Mouse (Mus musculus): ENCODE results near the gene 1110017D15Rik.
"Not testable (repeated sequence)": the region's sequence is repeated elsewhere in the genome, so short reads cannot be mapped to it uniquely, and the experiment has no call there.

The 1110017D15Rik gene

GRCm38 (mm10) chr4:41479456-41479804, 37.7 kb downstream of the 1110017D15Rik start:
- no peak for DNase-seq (ENCODE audit: inconsistent ontology term)

DNA sequence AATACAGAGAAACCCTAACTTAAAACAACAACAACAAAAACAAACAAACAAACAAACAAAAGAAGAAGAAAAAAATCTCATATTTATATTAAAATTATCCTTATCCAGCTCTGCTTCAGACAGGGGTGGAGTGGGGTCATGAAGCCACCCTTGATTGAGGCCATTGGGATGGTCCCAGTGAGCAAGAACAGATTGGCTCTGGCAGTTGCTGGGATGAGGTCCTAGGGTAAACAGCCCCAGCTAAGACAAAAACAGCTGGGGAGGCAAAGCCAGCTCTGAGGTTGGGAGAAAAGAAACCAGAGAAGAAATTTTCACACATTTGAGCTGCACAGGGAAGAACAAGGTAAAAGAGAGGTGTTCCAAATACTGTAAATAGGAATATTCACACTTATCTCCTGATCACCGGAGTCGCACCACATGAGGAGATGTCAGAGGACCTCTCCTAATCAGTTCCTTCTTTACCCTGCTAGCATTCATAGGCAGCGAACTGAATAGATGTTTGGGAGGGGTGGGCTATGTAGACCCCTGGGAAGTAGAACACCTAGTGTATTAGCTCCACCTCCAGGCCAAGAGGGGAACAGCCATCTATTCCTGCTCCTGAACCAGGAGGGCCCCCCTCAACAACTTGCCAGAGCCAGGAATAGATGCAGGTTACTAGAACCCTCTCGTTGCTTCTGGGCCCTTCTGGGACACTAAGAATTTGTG, 38.2 kb downstream of the 1110017D15Rik start:
- no peak for DNase-seq (ENCODE audit: inconsistent ontology term)

GRCm38 (mm10) chr4:41477648-41478160, 39.4 kb downstream of the 1110017D15Rik start:
- no peak for DNase-seq (ENCODE audit: inconsistent ontology term)

DNA sequence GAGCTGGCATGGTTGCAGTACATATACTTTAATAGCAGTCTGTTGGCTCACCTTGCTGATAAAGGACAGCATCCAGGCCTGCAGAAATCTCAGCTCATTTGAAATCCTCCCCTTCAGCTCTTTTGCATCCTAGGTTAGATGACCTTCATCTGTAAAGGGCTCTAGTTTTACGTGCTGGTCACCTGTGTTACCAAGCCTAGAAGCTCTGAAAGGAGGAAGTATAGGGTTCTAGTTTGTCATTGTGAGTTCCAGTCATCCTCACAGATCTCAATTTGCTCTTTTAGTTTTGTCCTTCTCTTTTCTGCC, 45.8 kb downstream of the 1110017D15Rik start:
- no peak for DNase-seq (ENCODE audit: inconsistent ontology term)

DNA sequence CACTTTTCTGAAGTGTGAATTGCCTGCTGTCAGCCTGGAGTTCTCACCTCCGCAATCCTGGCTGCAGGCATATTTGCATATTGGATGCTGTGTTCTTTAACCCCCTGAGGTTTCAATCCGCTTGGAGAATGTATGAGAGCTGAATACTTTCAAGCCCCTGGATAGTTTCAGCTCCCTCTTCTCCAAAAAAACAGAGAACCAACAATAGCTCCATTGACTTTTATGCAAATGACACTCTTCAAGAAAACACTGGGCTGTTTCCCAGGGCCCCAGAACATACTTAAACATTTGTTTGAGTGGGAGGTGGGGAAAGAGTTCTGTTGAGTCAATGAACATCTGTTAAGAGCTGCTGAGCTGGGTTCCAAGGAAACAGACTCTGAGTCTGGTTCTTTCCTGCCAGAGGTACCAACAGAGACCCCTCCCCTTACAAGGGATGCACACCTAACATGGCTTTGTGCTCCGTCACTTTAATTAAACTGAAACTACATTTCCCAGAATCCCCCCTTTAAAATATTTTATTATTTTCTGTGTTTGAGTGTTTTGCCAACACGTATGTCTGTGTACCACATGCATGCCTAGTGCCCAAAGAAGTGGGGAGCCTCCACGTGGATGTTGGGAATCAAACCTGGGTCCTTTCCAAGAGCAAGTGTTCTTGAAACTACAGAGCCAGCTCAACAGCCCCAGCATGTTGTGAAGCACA, 46.3 kb downstream of the 1110017D15Rik start:
- DNase-seq (ENCODE audit: inconsistent ontology term): no peak

- no peak for DNase-seq (ENCODE audit: inconsistent ontology term)
These were observed 47.0 kb downstream of the 1110017D15Rik start for GRCm38 (mm10) chr4:41470051-41470683.

GRCm38 (mm10) chr4:41469199-41469598, 47.9 kb downstream of the 1110017D15Rik start:
- no peak for DNase-seq (ENCODE audit: inconsistent ontology term)

- peak; percentile 30 for DNase-seq (ENCODE audit: inconsistent ontology term)
These were observed 48.6 kb downstream of the 1110017D15Rik start for GRCm38 (mm10) chr4:41468396-41469080.

DNA sequence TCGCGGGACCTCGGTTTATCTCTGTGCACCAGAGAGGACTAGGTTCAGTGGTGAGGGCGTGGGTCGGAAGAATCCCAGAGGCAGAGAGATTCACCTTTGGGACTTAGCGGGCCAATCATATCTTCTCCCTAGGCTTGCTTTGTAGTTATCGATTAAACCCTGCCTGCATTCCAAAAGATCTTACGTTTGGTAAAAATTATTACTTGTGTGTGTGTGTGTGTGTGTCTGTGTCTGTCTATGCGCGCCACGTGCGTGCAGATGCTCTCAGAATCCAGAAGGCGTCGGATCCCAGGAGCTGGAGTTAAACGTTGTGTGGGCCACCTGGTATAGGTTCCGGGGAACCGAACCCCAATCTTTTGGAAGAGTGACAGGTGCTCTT, 51.9 kb downstream of the 1110017D15Rik start:
- no peak for DNase-seq (ENCODE audit: inconsistent ontology term)

- peak; percentile 100 for DNase-seq (ENCODE audit: inconsistent ontology term)
These were observed 52.5 kb downstream of the 1110017D15Rik start, which contains the start of the genes Kif24 and Nudt2 for GRCm38 (mm10) chr4:41464345-41465286. Kif24 (minus strand) TSS chr4:41464887. Nudt2 (plus strand) TSS chr4:41465151.

DNA sequence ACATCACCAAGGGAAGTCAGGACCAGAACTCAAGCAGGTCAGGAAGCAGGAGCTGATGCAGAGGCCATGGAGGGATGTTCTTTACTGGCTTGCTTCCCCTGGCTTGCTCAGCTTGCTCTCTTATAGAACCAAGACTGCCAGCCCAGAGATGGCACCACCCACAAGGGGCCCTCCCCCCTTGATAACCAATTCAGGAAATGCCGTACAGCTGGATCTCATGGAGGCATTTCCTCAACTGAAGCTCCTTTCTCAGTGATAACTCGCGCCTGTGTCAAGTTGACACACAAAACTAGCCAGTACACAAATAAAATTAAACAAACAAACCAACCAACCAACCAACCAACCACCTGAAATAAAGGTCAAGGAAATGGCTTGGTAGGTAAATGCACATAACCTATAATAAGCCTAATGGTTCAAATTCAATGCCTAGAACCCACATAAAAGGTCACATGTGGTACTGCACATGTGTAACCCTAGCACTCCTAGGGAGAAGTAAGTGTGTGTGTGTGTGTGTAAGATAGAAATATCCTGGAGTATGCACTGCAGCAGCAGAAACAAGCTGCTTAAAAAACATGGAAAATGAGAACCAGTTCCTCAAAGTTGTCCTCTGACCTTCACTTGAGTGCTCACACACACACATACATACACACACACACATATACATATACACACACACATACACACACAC, 53.9 kb downstream of the 1110017D15Rik start:
- not testable (repeated sequence) for DNase-seq (ENCODE audit: inconsistent ontology term)

DNA sequence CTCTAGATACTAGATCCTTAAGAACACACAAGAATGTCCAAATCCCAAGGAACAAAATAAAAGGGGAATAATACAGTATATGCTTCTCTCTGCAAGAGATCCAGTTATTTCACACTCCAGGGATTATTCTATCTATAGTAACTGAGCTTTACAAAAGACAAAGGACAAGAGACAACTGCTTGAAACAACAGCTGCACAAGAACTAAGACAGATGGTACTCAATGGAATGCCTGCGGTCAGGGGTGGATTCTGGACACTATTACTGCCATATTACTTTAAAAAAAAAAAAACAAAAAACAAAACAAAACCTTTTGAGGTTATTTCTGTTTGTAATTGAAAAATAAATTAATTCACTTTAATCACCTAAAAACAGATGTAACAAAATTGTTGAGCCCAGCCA, 56.4 kb downstream of the 1110017D15Rik start:
- no peak for DNase-seq (ENCODE audit: inconsistent ontology term)

Measured in Muller cell, postnatal 12 days (primary cell).